In the genomic region with DNA sequence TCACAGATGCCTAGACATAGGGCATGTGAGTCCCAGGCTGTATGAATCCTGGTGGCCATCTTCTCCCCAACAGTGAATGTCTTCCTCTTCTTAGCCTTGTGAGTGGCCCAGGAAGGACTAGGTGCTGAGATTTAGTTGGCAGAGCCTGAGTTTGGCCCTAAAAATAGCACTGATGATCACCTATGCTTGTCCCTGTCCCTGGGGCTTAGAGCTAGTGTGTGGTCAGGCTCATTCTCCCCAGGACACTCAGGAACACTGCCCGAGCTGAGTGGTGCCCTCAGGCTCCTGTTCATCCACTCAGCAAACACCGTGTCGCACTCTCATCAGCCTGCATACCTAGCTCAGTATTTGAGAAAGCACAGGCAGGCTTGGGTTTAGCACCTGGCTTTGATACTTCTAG, we compare ENCODE assay signal across 10 mouse cellular contexts. TPM values are rescaled to one million over a fixed set of nuclear protein-coding genes. Genes with fewer than 3 reads are reported as not detected.
A peak's percentile ranks its signal among the peaks of the same experiment; 100 is the strongest.
DNase-seq lines count a peak whose midpoint lies in the region; ATAC-seq and TF ChIP-seq lines count a peak whose summit lies in the region.
"Had no signal": no experiment of that assay in that cellular context is flagged by ENCODE, and none has a peak within 500 bp of the region (broad histone marks: within the 10 kb centered on the region; RNA-seq: fewer than 3 reads in every experiment).

No protein-coding gene starts in this region.

- intact Hi-C loops in heart, adult 2 months (cut with DNase I): no loop called here

- no peaks in the 10 kb centered on the region for H3K27me3 ChIP-seq in kidney, embryonic 16.5 days (ENCODE audit: insufficient read depth, low read length)
- no peaks in the 10 kb centered on the region for H3K27me3 ChIP-seq in heart, adult 2 months (ENCODE audit: control insufficient read depth, insufficient read depth, low read length)
- no peaks in the 10 kb centered on the region for H3K27me3 ChIP-seq in intestine, embryonic 14.5 days (replicated peaks; ENCODE audit: control insufficient read depth, insufficient read depth, low read length)
- H3K27me3 ChIP-seq in neural tube, embryonic 14.5 days (ENCODE audit: control insufficient read depth, insufficient read depth, low read length): 0 out of 2 replicates have a peak, but pooled peaks cover 4% of the 10 kb centered on the region
- no peaks in the 10 kb centered on the region for H3K27me3 ChIP-seq in kidney, embryonic 14.5 days (ENCODE audit: control insufficient read depth, insufficient read depth, low read length)

- H3K4me3 ChIP-seq in kidney, embryonic 16.5 days (ENCODE audit: low read length): no peak overlapping the region
- H3K4me3 ChIP-seq in heart, adult 2 months: no peak overlapping the region
- H3K4me3 ChIP-seq in intestine, embryonic 14.5 days (ENCODE audit: low read depth, low read length): no peak overlapping the region
- no peak overlapping the region for H3K4me3 ChIP-seq in neural tube, embryonic 14.5 days (ENCODE audit: low read depth, low read length)
- no peak overlapping the region for H3K4me3 ChIP-seq in kidney, embryonic 14.5 days (ENCODE audit: low read length)
- H3K4me3 ChIP-seq: erythroblast, embryonic 14.5 days; left cerebral cortex, adult 2 months had no signal

- TF ChIP-seq POLR2A in heart, adult 2 months (IDR thresholded peaks at IDR 0.05; ENCODE audit: insufficient read depth, low read depth, low read length): no peak; the same call in 1 of the 2 replicates

- no peaks in the 10 kb centered on the region for H3K9me3 ChIP-seq in kidney, embryonic 16.5 days (ENCODE audit: low read length)
- H3K9me3 ChIP-seq in intestine, embryonic 14.5 days (ENCODE audit: control insufficient read depth, low read length): no peaks in the 10 kb centered on the region
- no peaks in the 10 kb centered on the region for H3K9me3 ChIP-seq in neural tube, embryonic 14.5 days (ENCODE audit: control insufficient read depth, low read length)
- peaks cover 3% of the 10 kb centered on the region; the same call in 1 of the 2 replicates for H3K9me3 ChIP-seq in kidney, embryonic 14.5 days (ENCODE audit: control insufficient read depth, low read length)

- no peak for TF ChIP-seq CTCF in heart, adult 2 months (IDR thresholded peaks at IDR 0.05)

- 45% methylated on average over 3 of the region's 3 CpGs for WGBS in kidney, embryonic 16.5 days
- whole genome bisulfite sequencing in heart, adult 2 months: 53% methylated on average over 3 of the region's 3 CpGs
- 45% methylated on average over 3 of the region's 3 CpGs for WGBS in intestine, embryonic 14.5 days
- WGBS in neural tube, embryonic 14.5 days: 47% methylated on average over 3 of the region's 3 CpGs
- 50% methylated on average over 3 of the region's 3 CpGs for WGBS in kidney, embryonic 14.5 days

- no peaks in the 10 kb centered on the region for H3K36me3 ChIP-seq in kidney, embryonic 16.5 days (ENCODE audit: insufficient read depth, low read length)
- no peaks in the 10 kb centered on the region for H3K36me3 ChIP-seq in heart, adult 2 months (ENCODE audit: control insufficient read depth, insufficient read depth, low read length)
- no peaks in the 10 kb centered on the region for H3K36me3 ChIP-seq in intestine, embryonic 14.5 days (ENCODE audit: control insufficient read depth, insufficient read depth, low read length)
- H3K36me3 ChIP-seq in neural tube, embryonic 14.5 days (ENCODE audit: control insufficient read depth, insufficient read depth, low read length): no peaks in the 10 kb centered on the region
- no peaks in the 10 kb centered on the region; the same call in 1 of the 2 replicates for H3K36me3 ChIP-seq in kidney, embryonic 14.5 days (ENCODE audit: control insufficient read depth, insufficient read depth, low read length)

- H3K9ac ChIP-seq in kidney, embryonic 16.5 days (replicated peaks; ENCODE audit: low read length): no peak overlapping the region; the same call in 1 of the 2 replicates
- H3K9ac ChIP-seq in heart, adult 2 months (ENCODE audit: low read depth, low read length): no peak overlapping the region
- H3K9ac ChIP-seq in intestine, embryonic 14.5 days (ENCODE audit: low read length): no peak overlapping the region
- no peak overlapping the region for H3K9ac ChIP-seq in neural tube, embryonic 14.5 days (replicated peaks; ENCODE audit: low read depth, low read length)
- no peak overlapping the region for H3K9ac ChIP-seq in kidney, embryonic 14.5 days (ENCODE audit: low read depth, low read length)

- no peak overlapping the region for H3K27ac ChIP-seq in kidney, embryonic 16.5 days (ENCODE audit: low read length)
- H3K27ac ChIP-seq in heart, adult 2 months: peak overlapping the region; percentile 57
- no peak overlapping the region for H3K27ac ChIP-seq in intestine, embryonic 14.5 days (ENCODE audit: low read depth)
- no peak overlapping the region for H3K27ac ChIP-seq in neural tube, embryonic 14.5 days (ENCODE audit: low read depth, low read length)
- H3K27ac ChIP-seq in kidney, embryonic 14.5 days (ENCODE audit: low read depth, low read length): no peak overlapping the region
- H3K27ac ChIP-seq: left cerebral cortex, adult 2 months had no signal

- 0 out of 2 replicates have a peak overlapping the region, but pooled peaks have one; percentile 10 for H3K4me2 ChIP-seq in kidney, embryonic 16.5 days (replicated peaks; ENCODE audit: low read depth, low read length)
- H3K4me2 ChIP-seq in intestine, embryonic 14.5 days (ENCODE audit: low read length): peak overlapping the region; percentile 12; the same call in 1 of the 2 replicates
- 0 out of 2 replicates have a peak overlapping the region, but pooled peaks have one; percentile 4 for H3K4me2 ChIP-seq in neural tube, embryonic 14.5 days (ENCODE audit: low read depth, low read length)
- H3K4me2 ChIP-seq in kidney, embryonic 14.5 days (replicated peaks; ENCODE audit: low read depth, low read length): no peak overlapping the region

- no peak for ATAC-seq in kidney, embryonic 16.5 days (ENCODE audit: low FRiP score, low TSS enrichment)
- no peak for ATAC-seq in intestine, embryonic 14.5 days (replicated peaks; ENCODE audit: low FRiP score, low TSS enrichment, low read depth)
- no peak for ATAC-seq in neural tube, embryonic 14.5 days (ENCODE audit: low read depth)
- ATAC-seq in kidney, embryonic 14.5 days (ENCODE audit: low FRiP score, low TSS enrichment): no peak

- no peaks in the 10 kb centered on the region for H3K79me2 ChIP-seq in heart, adult 2 months (replicated peaks; ENCODE audit: control insufficient read depth, insufficient read depth, low read length)

- no peak for DNase-seq in kidney, adult 18-20 months
- peak in 1 of 2 experiments; percentile 42 for DNase-seq in heart, adult 2 months
- DNase-seq in intestine, embryonic 14.5 days (ENCODE audit: low spot score): no peak
- no peak for DNase-seq in testis, postnatal 14 days (ENCODE audit: low spot score)
- DNase-seq: thymus, adult 2 months had no signal

- TF ChIP-seq EP300 in heart, adult 2 months (IDR thresholded peaks at IDR 0.05; ENCODE audit: insufficient read depth, low read depth, low read length): peak; percentile 36; the same call in 1 of the 2 replicates

- peaks cover 48% of the 10 kb centered on the region for H3K4me1 ChIP-seq in kidney, embryonic 16.5 days (ENCODE audit: insufficient read depth, low read length)
- peaks cover 4% of the 10 kb centered on the region for H3K4me1 ChIP-seq in heart, adult 2 months (ENCODE audit: control insufficient read depth, insufficient read depth, low read length)
- peaks cover 35% of the 10 kb centered on the region for H3K4me1 ChIP-seq in intestine, embryonic 14.5 days (replicated peaks; ENCODE audit: control insufficient read depth, insufficient read depth, low read length)
- peaks cover 19% of the 10 kb centered on the region for H3K4me1 ChIP-seq in neural tube, embryonic 14.5 days (ENCODE audit: control insufficient read depth, insufficient read depth, low read length)
- peaks cover 31% of the 10 kb centered on the region for H3K4me1 ChIP-seq in kidney, embryonic 14.5 days (ENCODE audit: control insufficient read depth, insufficient read depth, low read length)

RNA-seq across cellular contexts. Expression of gene Lrp4, which starts 4.0 kb away (rescaled TPM):
- 7.6 and 9.0 TPM in 2 replicates for polyA plus RNA-seq in kidney, embryonic 16.5 days (2015; fragmentation: Nextera tagmentation; extraction: Ambion mirVana)
- total RNA-seq in heart, adult 2 months (2021): 10 to 100 TPM; 10.6 to 12.3 TPM
- 3.8 and 6.7 TPM in 2 replicates for polyA plus RNA-seq in heart, adult 2 months (2012; rRNA removed)
- 7.8 and 8.5 TPM in 2 replicates for polyA plus RNA-seq in intestine, embryonic 14.5 days (2014; fragmentation: Nextera tagmentation; extraction: Ambion mirVana)
- polyA plus RNA-seq in neural tube, embryonic 14.5 days (2014; fragmentation: Nextera tagmentation; extraction: Ambion mirVana): 6.4 and 7.2 TPM in 2 replicates
- 6.5 and 8.0 TPM in 2 replicates for polyA plus RNA-seq in kidney, embryonic 14.5 days (2014; fragmentation: Nextera tagmentation; extraction: Ambion mirVana)
- polyA plus RNA-seq: erythroblast, embryonic 14.5 days had no signal

RNA-seq across cellular contexts. Expression of gene 1110051M20Rik, which starts 16.8 kb away (rescaled TPM):
- polyA plus RNA-seq in kidney, embryonic 16.5 days (2015; fragmentation: Nextera tagmentation; extraction: Ambion mirVana): 66.9 and 68.9 TPM in 2 replicates
- total RNA-seq in heart, adult 2 months (2021): 10 to 100 TPM in 1 of 2 experiments, 1 to 10 TPM in 1; 8.4 to 13.2 TPM
- 14.7 and 18.4 TPM in 2 replicates for polyA plus RNA-seq in heart, adult 2 months (2012; rRNA removed)
- polyA plus RNA-seq in intestine, embryonic 14.5 days (2014; fragmentation: Nextera tagmentation; extraction: Ambion mirVana): 53.1 and 64.5 TPM in 2 replicates
- polyA plus RNA-seq in neural tube, embryonic 14.5 days (2014; fragmentation: Nextera tagmentation; extraction: Ambion mirVana): 149 and 163 TPM in 2 replicates
- polyA plus RNA-seq in kidney, embryonic 14.5 days (2014; fragmentation: Nextera tagmentation; extraction: Ambion mirVana): 65.9 and 73.3 TPM in 2 replicates
